Mouse (Mus musculus) embryonic facial prominence, embryonic 15.5 days (tissue): ENCODE data around the gene 4930407I10Rik. TPM values are rescaled to one million over a fixed set of nuclear protein-coding genes. Genes with fewer than 3 reads are reported as not detected.
A peak's percentile ranks its signal among the peaks of the same experiment; 100 is the strongest.

Experiments used
- ATAC-seq: fragments of 200-750 bp; cut with Nextera tagmentation; 2 replicates; pipeline ENCODE4 v1.8.0; 2017; ENCODE audit warnings: low read depth, moderate TSS enrichment; ENCODE audit not compliant: insufficient number of reproducible peaks, low FRiP score, low TSS enrichment
- H3K27ac ChIP-seq: fragments of 300-500 bp; sonication (generic); replicated peaks from 2 replicates; pipeline ENCODE4 v1.5.1; 2015; ENCODE audit warnings: mild to moderate bottlenecking, inconsistent platforms
- H3K27me3 ChIP-seq: fragments of 300-500 bp; sonication (generic); 2 replicates; pipeline ENCODE4 v1.6.1; 2015; ENCODE audit warnings: inconsistent platforms
- H3K36me3 ChIP-seq: fragments of 300-500 bp; sonication (generic); 2 replicates; pipeline ENCODE4 v1.6.1; 2015; ENCODE audit warnings: mild to moderate bottlenecking, inconsistent platforms
- H3K4me1 ChIP-seq: fragments of 300-500 bp; sonication (generic); 2 replicates; pipeline ENCODE4 v1.6.1; 2015; ENCODE audit warnings: inconsistent platforms
- H3K4me2 ChIP-seq: fragments of 300-500 bp; sonication (generic); replicated peaks from 2 replicates; pipeline ENCODE4 v1.6.1; 2015; ENCODE audit warnings: mild to moderate bottlenecking, inconsistent platforms
- H3K4me3 ChIP-seq: fragments of 300-500 bp; sonication (generic); replicated peaks from 2 replicates; pipeline ENCODE4 v1.5.1; 2015; ENCODE audit warnings: mild to moderate bottlenecking, inconsistent platforms
- H3K9ac ChIP-seq: fragments of 300-500 bp; sonication (generic); 2 replicates; pipeline ENCODE4 v1.6.1; 2015; ENCODE audit warnings: inconsistent platforms
- H3K9me3 ChIP-seq: fragments of 300-500 bp; sonication (generic); replicated peaks from 2 replicates; pipeline ENCODE4 v1.6.1; 2016; ENCODE audit warnings: inconsistent platforms
- WGBS: fragments of 180-500 bp; shearing (Covaris S2); methylation state at CpG from one replicate; pipeline ENCODE4 v1.1.7; 2015; 5-methylcytosine and 5-hydroxymethylcytosine counted together
- polyA plus RNA-seq: library from polyadenylated mRNA; unstranded; fragments of >200 nt; fragmentation: Nextera tagmentation; extraction: Ambion mirVana; gene quantifications from 2 replicates; pipeline ENCODE4 v1.2.1, GENCODE M21; 2015

Gene 4930407I10Rik
- polyA plus RNA-seq, 1 experiment from 2014 or later: not detected

- Histone ChIP-seq H3K4me3 (no peak overlapping the region), H3K27me3 (no peaks in the 10 kb centered on the region), H3K9me3 (no peaks in the 10 kb centered on the region), H3K4me1 (no peaks in the 10 kb centered on the region), H3K4me2 (no peak overlapping the region), H3K27ac (no peak overlapping the region), H3K9ac (no peak overlapping the region), H3K36me3 (peaks cover 93% of the 10 kb centered on the region)
- 94% methylated on average over 7 of the region's 7 CpGs for WGBS
- ATAC-seq: no peak
These were observed 31.7 kb upstream of the 4930407I10Rik start for GRCm38 (mm10) chr15:82027276-82027675.

GRCm38 (mm10) chr15:82027726-82028125 lies 31.2 kb upstream of the 4930407I10Rik start:
- H3K4me3 ChIP-seq: no peak overlapping the region
- no peak for ATAC-seq
- peaks cover 92% of the 10 kb centered on the region for H3K36me3 ChIP-seq
- H3K9me3 ChIP-seq: no peaks in the 10 kb centered on the region
- WGBS: 84% methylated on average over 7 of the region's 7 CpGs
- H3K27ac ChIP-seq: no peak overlapping the region
- H3K4me1 ChIP-seq: no peaks in the 10 kb centered on the region
- no peaks in the 10 kb centered on the region for H3K27me3 ChIP-seq
- H3K9ac ChIP-seq: no peak overlapping the region
- H3K4me2 ChIP-seq: no peak overlapping the region

GRCm38 (mm10) chr15:82032386-82032785 lies 26.6 kb upstream of the 4930407I10Rik start:
- Histone ChIP-seq H3K36me3 (peaks cover 79% of the 10 kb centered on the region), H3K9me3 (no peaks in the 10 kb centered on the region), H3K4me3 (no peak overlapping the region), H3K27me3 (no peaks in the 10 kb centered on the region), H3K27ac (no peak overlapping the region), H3K9ac (no peak overlapping the region), H3K4me1 (no peaks in the 10 kb centered on the region), H3K4me2 (no peak overlapping the region)
- no peak for ATAC-seq
- WGBS: 82% methylated on average over 7 of the region's 7 CpGs

- WGBS: 93% methylated on average over 4 of the region's 4 CpGs
- peaks cover 75% of the 10 kb centered on the region for H3K36me3 ChIP-seq
- no peak within 1 kb of the TSS for H3K4me2 ChIP-seq
These were observed 25.2 kb upstream of the 4930407I10Rik start, which contains the start of gene Desi1 for GRCm38 (mm10) chr15:82033762-82034161. Desi1 (minus strand) TSS chr15:82033862.

GRCm38 (mm10) chr15:82035904-82036689 lies 22.9 kb upstream of the 4930407I10Rik start:
- Histone ChIP-seq H3K27ac (no peak overlapping the region), H3K9ac (no peak overlapping the region), H3K9me3 (no peaks in the 10 kb centered on the region), H3K36me3 (peaks cover 76% of the 10 kb centered on the region), H3K27me3 (no peaks in the 10 kb centered on the region), H3K4me1 (no peaks in the 10 kb centered on the region), H3K4me2 (no peak overlapping the region), H3K4me3 (no peak overlapping the region)
- ATAC-seq: no peak
- 83% methylated on average over 12 of the region's 12 CpGs for WGBS

More at GRCm38 (mm10) chr15:82033762-82034161, 25.2 kb upstream of the 4930407I10Rik start, which contains the start of gene Desi1:
- ATAC-seq: no peak
- no peaks in the 10 kb centered on the region for H3K27me3 ChIP-seq
- H3K27ac ChIP-seq: no peak within 1 kb of the TSS
- no peaks in the 10 kb centered on the region for H3K4me1 ChIP-seq
- H3K4me3 ChIP-seq: no peak within 1 kb of the TSS
- H3K9ac ChIP-seq: no peak within 1 kb of the TSS
- no peaks in the 10 kb centered on the region for H3K9me3 ChIP-seq

GRCm38 (mm10) chr15:82040650-82041049 lies 18.3 kb upstream of the 4930407I10Rik start:
- no peak overlapping the region for H3K27ac ChIP-seq
- 95% methylated on average over 1 of the region's 1 CpGs for WGBS
- H3K4me1 ChIP-seq: peaks cover 9% of the 10 kb centered on the region; the same call in 1 of the 2 replicates
- H3K4me3 ChIP-seq: no peak overlapping the region
- no peak for ATAC-seq
- peaks cover 62% of the 10 kb centered on the region for H3K36me3 ChIP-seq
- H3K27me3 ChIP-seq: no peaks in the 10 kb centered on the region
- H3K4me2 ChIP-seq: no peak overlapping the region
- no peak overlapping the region for H3K9ac ChIP-seq
- no peaks in the 10 kb centered on the region for H3K9me3 ChIP-seq

GRCm38 (mm10) chr15:82044166-82044784 lies 14.7 kb upstream of the 4930407I10Rik start:
- Histone ChIP-seq H3K36me3 (peaks cover 36% of the 10 kb centered on the region), H3K27ac (no peak overlapping the region), H3K4me1 (peaks cover 21% of the 10 kb centered on the region), H3K9ac (no peak overlapping the region), H3K4me2 (no peak overlapping the region), H3K27me3 (no peaks in the 10 kb centered on the region), H3K9me3 (no peaks in the 10 kb centered on the region), H3K4me3 (no peak overlapping the region)
- WGBS: 96% methylated on average over 7 of the region's 7 CpGs
- ATAC-seq: no peak

- no peaks in the 10 kb centered on the region for H3K9me3 ChIP-seq
- H3K36me3 ChIP-seq: peaks cover 19% of the 10 kb centered on the region
- no peak for ATAC-seq
- no peaks in the 10 kb centered on the region for H3K27me3 ChIP-seq
- H3K4me1 ChIP-seq: peaks cover 21% of the 10 kb centered on the region
- 3% methylated on average over 26 of the region's 26 CpGs for WGBS
- H3K27ac ChIP-seq: peak overlapping the region; percentile 91
- peak overlapping the region; percentile 83 for H3K4me2 ChIP-seq
- peak overlapping the region; percentile 100 for H3K4me3 ChIP-seq
- H3K9ac ChIP-seq: peak overlapping the region; percentile 99
These were observed 12.6 kb upstream of the 4930407I10Rik start for GRCm38 (mm10) chr15:82046246-82046891.

- Histone ChIP-seq H3K9ac (peak within 1 kb of the TSS; percentile 99), H3K36me3 (peaks cover 17% of the 10 kb centered on the region), H3K4me3 (peak within 1 kb of the TSS; percentile 100), H3K4me2 (peak within 1 kb of the TSS; percentile 83), H3K27me3 (no peaks in the 10 kb centered on the region), H3K27ac (peak within 1 kb of the TSS; percentile 91), H3K9me3 (no peaks in the 10 kb centered on the region), H3K4me1 (peaks cover 21% of the 10 kb centered on the region)
- peak; percentile 80 for ATAC-seq
- under 1% methylated on average over 74 of the region's 74 CpGs for WGBS
These were observed 11.7 kb upstream of the 4930407I10Rik start, which contains the start of gene Snu13 for GRCm38 (mm10) chr15:82047080-82047883. Snu13 (minus strand) TSS chr15:82047598.

- Histone ChIP-seq H3K9me3 (no peaks in the 10 kb centered on the region), H3K36me3 (no peaks in the 10 kb centered on the region), H3K4me2 (no peak overlapping the region), H3K4me3 (no peak overlapping the region), H3K4me1 (peaks cover 4% of the 10 kb centered on the region; the same call in 1 of the 2 replicates), H3K27ac (no peak overlapping the region), H3K27me3 (no peaks in the 10 kb centered on the region), H3K9ac (no peak overlapping the region)
- ATAC-seq: no peak
- WGBS: 38% methylated on average over 5 of the region's 5 CpGs
These were observed 6.4 kb upstream of the 4930407I10Rik start for GRCm38 (mm10) chr15:82052544-82052943.
